7 mouse cellular contexts compared by ENCODE assay signal in the genomic region with DNA sequence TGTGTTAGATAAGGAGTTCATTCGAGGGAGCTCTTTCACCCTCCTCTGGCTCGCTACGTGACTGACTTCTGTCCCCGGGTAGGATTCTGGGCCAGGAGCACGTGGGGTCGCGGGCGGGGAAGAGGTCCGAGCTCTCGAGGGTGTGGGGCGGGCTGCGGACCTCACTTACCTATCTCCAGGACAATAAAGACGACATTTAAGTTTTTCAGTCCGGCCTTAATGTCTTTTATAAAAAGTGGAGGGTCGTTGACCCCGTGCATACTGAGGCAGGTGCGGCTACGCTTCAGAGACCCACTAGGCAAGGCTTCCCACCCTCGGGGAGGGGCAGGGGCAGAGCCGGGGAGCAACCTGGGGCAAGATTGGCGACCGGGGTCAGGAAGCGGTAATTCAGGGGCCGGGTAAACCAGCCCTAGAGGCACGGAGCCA. TPM values are rescaled to one million over a fixed set of nuclear protein-coding genes. Genes with fewer than 3 reads are reported as not detected.
A peak's percentile ranks its signal among the peaks of the same experiment; 100 is the strongest.
DNase-seq lines count a peak whose midpoint lies in the region; ATAC-seq and TF ChIP-seq lines count a peak whose summit lies in the region.

No protein-coding gene starts in this region.

- TF ChIP-seq POLR2A in spleen, adult 2 months (IDR thresholded peaks at IDR 0.05; ENCODE audit: low read depth, low read length): no peak

- peak overlapping the region; percentile 95 for H3K4me2 ChIP-seq in embryonic facial prominence, embryonic 11.5 days (ENCODE audit: low read depth, low read length)
- peak overlapping the region; percentile 96 for H3K4me2 ChIP-seq in heart, embryonic 16.5 days (ENCODE audit: low read depth, low read length)

- peaks cover 43% of the 10 kb centered on the region for H3K36me3 ChIP-seq in E14TG2a.4 (ENCODE audit: insufficient read depth, low read length)
- H3K36me3 ChIP-seq in embryonic facial prominence, embryonic 11.5 days (replicated peaks; ENCODE audit: control insufficient read depth, insufficient read depth, low read depth, low read length): no peaks in the 10 kb centered on the region
- peaks cover 6% of the 10 kb centered on the region for H3K36me3 ChIP-seq in heart, embryonic 16.5 days (ENCODE audit: control insufficient read depth, insufficient read depth)
- peaks cover 7% of the 10 kb centered on the region for H3K36me3 ChIP-seq in spleen, adult 2 months (ENCODE audit: control insufficient read depth, insufficient read depth, low read length)

- H3K4me1 ChIP-seq in E14TG2a.4 (replicated peaks; ENCODE audit: low read depth, low read length): peaks cover 74% of the 10 kb centered on the region
- H3K4me1 ChIP-seq in embryonic facial prominence, embryonic 11.5 days (ENCODE audit: control insufficient read depth, insufficient read depth, low read length): no peaks in the 10 kb centered on the region
- H3K4me1 ChIP-seq in heart, embryonic 16.5 days (ENCODE audit: control insufficient read depth, insufficient read depth, low read length): peaks cover 10% of the 10 kb centered on the region; the same call in 1 of the 2 replicates
- H3K4me1 ChIP-seq in spleen, adult 2 months (ENCODE audit: control insufficient read depth, insufficient read depth, insufficient read length): peaks cover 3% of the 10 kb centered on the region; the same call in 1 of the 2 replicates

- H3K27ac ChIP-seq in embryonic facial prominence, embryonic 11.5 days (replicated peaks; ENCODE audit: low read depth, low read length): no peak overlapping the region
- peak overlapping the region; percentile 89 for H3K27ac ChIP-seq in heart, embryonic 16.5 days (ENCODE audit: low read length)
- H3K27ac ChIP-seq in spleen, adult 2 months (ENCODE audit: insufficient read depth, low read length): peak overlapping the region; percentile 88

- no peak for TF ChIP-seq CTCF in E14TG2a.4 (conservative IDR thresholded peaks at IDR 0.05; ENCODE audit: low read length)
- TF ChIP-seq CTCF in spleen, adult 2 months (IDR thresholded peaks at IDR 0.05; ENCODE audit: extremely low read depth, insufficient read depth, insufficient read length, insufficient replicate concordance): no peak

- peak; percentile 41 for DNase-seq in 3T3-L1 (ENCODE audit: low read depth, low spot score)
- DNase-seq in embryonic facial prominence, embryonic 11.5 days (ENCODE audit: low spot score): peak; percentile 27
- DNase-seq in kidney, postnatal 14 days: peak; percentile 60
- peak; percentile 54 for DNase-seq in lung, postnatal 36 days
- peak; percentile 9 to 45 for DNase-seq in spleen, adult 2 months (ENCODE audit: low read depth in 1 of 2, low spot score in 2 of 2)

- no peaks in the 10 kb centered on the region for H3K27me3 ChIP-seq in E14TG2a.4 (ENCODE audit: insufficient read depth, low read length)
- no peaks in the 10 kb centered on the region for H3K27me3 ChIP-seq in embryonic facial prominence, embryonic 11.5 days (ENCODE audit: control insufficient read depth, insufficient read depth, low read length)
- no peaks in the 10 kb centered on the region for H3K27me3 ChIP-seq in heart, embryonic 16.5 days (ENCODE audit: control insufficient read depth, insufficient read depth, low read length)
- no peaks in the 10 kb centered on the region for H3K27me3 ChIP-seq in spleen, adult 2 months (ENCODE audit: control insufficient read depth, insufficient read depth, low read length)

- peak overlapping the region; percentile 59 for H3K9ac ChIP-seq in embryonic facial prominence, embryonic 11.5 days (replicated peaks; ENCODE audit: low read length)
- H3K9ac ChIP-seq in heart, embryonic 16.5 days (ENCODE audit: low read length): peak overlapping the region; percentile 77

- H3K4me3 ChIP-seq in E14TG2a.4 (replicated peaks; ENCODE audit: low read length): peak overlapping the region; percentile 90
- H3K4me3 ChIP-seq in embryonic facial prominence, embryonic 11.5 days (ENCODE audit: low read depth, low read length): peak overlapping the region; percentile 56
- H3K4me3 ChIP-seq in heart, embryonic 16.5 days (ENCODE audit: low read length): peak overlapping the region; percentile 82
- peak overlapping the region; percentile 90 for H3K4me3 ChIP-seq in spleen, adult 2 months (ENCODE audit: extremely low read depth, insufficient read depth, insufficient read length)

- ATAC-seq in embryonic facial prominence, embryonic 11.5 days (replicated peaks; ENCODE audit: insufficient number of reproducible peaks, low FRiP score, low TSS enrichment, low read depth): peak; percentile 42
- 0 out of 2 replicates have a peak, but pooled peaks have one; percentile 29 for ATAC-seq in heart, embryonic 16.5 days (replicated peaks; ENCODE audit: extremely low read depth, insufficient read depth, low FRiP score)

- no peaks in the 10 kb centered on the region for H3K9me3 ChIP-seq in E14TG2a.4 (ENCODE audit: low read length)
- H3K9me3 ChIP-seq in embryonic facial prominence, embryonic 11.5 days (replicated peaks; ENCODE audit: control insufficient read depth, low read length): no peaks in the 10 kb centered on the region
- no peaks in the 10 kb centered on the region for H3K9me3 ChIP-seq in heart, embryonic 16.5 days (replicated peaks; ENCODE audit: control insufficient read depth, low read length)

- WGBS in embryonic facial prominence, embryonic 11.5 days: under 1% methylated on average over 25 of the region's 25 CpGs
- under 1% methylated on average over 25 of the region's 25 CpGs for WGBS in heart, embryonic 16.5 days
- under 1% methylated on average over 25 of the region's 25 CpGs for WGBS in spleen, adult 2 months

RNA-seq across cellular contexts. Expression of gene Nabp1, which starts 0.6 kb away (rescaled TPM):
- polyA plus RNA-seq in embryonic facial prominence, embryonic 11.5 days (2014; fragmentation: Nextera tagmentation; extraction: Ambion mirVana): 7.9 and 8.0 TPM in 2 replicates
- 28.0 and 29.1 TPM in 2 replicates for polyA plus RNA-seq in heart, embryonic 16.5 days (2015; fragmentation: Nextera tagmentation; extraction: Ambion mirVana)
- 11.7 and 12.9 TPM in 2 replicates for polyA plus RNA-seq in spleen, adult 2 months (2012; rRNA removed)
